Mouse (Mus musculus) NIH3T3 (cell line): ENCODE measurements around the gene Gm6685.
"Not testable (repeated sequence)": the region's sequence is repeated elsewhere in the genome, so short reads cannot be mapped to it uniquely, and the experiment has no call there.

Experiments used
- DNase-seq: peaks from one replicate; pipeline ENCODE4 v3.0.0-alpha.2; 2012; ENCODE audit warnings: low read depth

Gene Gm6685

DNA sequence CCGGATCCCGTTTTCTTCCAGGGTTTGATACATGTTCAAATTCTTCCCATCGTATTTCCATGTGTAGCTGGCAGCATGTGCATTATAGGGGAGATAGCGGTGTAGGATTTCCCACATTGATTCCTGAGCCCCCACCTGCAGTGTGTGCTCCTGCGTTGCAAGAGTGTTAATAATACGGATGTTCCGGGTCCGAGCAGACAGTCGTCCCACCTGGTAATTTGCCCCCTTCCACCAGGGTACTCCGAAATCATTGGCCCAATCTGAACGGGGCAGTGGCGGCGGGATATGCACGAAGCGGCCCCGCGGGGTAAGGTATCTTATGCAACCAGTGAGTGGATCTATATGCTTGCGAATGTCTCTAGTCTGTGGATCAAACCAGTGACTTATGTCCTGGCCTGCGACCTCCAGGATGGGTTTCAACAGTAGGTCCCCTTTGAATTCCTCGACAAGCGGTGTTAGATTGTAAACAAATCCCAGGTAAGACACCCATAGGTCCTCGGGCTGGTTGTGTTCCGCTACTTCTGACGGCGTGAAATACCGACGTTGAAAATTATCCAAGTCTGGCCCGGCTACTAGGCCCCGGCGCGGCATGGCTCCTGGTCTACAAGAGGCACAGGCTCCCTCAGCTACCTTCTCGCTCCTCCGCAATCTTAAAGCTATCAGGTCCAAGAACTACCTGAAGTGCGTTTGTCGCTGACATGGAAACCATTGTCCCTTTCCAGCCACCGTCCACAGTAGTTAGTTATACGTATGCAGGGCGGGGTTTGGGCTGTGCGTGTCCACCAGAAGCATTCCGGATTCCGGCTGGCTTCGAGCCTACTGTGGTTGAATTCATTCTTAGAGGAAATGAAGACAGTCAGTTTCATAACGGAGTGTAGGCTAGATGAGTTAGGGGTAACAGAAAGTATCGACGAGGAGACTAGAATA, at the start of gene Gm6685:
Gene Gm6685, minus strand, starts transcription at position 644 of the 927 bp plus-strand sequence.
- not testable (repeated sequence) for DNase-seq

- DNase-seq = no peak
Observed at GRCm38 (mm10) chr11:28375891-28376290, 36.2 kb upstream of the Gm6685 start.

GRCm38 (mm10) chr11:28374636-28375035, 35.0 kb upstream of the Gm6685 start:
- DNase-seq = no peak

- not testable (repeated sequence) for DNase-seq
Observed at GRCm38 (mm10) chr11:28371381-28371780, 31.7 kb upstream of the Gm6685 start.

DNA sequence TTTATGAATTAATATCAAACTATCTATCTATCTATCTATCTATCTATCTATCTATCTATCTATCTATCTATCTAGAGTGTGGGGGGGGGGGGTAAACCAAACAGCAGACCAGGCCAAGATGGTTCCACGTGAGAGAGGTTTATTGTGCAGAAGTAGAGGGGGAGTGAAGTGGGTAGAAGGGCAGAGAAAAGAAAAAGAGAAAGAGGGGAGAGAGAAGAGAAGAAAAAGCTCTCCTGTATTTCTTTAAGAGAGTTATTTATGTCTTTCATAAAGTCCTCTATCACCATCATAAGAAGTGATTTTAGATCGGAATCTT, 26.2 kb upstream of the Gm6685 start:
- DNase-seq = no peak

DNA sequence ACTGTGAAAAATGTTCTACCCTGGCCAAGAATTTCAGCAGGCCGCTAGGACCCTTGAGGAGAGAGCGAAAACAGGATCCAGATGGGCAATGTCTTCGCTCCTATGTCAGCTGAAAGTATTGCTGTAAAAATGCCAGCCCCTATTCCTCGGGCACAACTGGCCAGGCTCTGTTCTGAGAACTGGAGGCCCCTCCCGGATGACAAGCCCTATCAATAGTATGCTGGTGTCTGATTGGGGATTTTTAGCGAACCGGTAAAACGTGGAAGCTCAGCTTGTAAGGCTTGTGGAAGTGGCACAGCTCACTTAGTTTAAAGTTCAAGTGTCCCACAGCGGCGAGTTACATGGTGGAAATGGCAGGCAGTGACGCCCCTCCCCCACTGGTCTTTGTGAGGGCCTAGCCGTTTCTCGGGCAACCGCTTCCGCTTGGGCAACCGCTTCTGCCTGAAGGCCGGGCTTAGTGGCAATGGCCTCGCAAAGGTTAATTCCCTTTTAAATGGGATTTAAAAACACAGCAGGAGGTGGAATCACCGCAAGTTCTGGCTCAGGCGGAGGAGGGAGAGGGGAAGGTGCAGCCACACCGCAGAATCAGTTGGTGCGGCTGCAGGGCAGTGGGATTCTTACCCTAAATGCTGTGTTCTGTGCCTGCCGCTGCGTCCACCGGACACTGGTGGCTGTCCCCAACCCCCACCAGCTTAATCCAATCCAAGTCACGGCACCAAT, 25.7 kb upstream of the Gm6685 start:
- peak; percentile 2 for DNase-seq

GRCm38 (mm10) chr11:28343465-28343864, 3.8 kb upstream of the Gm6685 start:
- peak; percentile 11 for DNase-seq

GRCm38 (mm10) chr11:28341887-28342286, 2.2 kb upstream of the Gm6685 start:
- no peak for DNase-seq

DNA sequence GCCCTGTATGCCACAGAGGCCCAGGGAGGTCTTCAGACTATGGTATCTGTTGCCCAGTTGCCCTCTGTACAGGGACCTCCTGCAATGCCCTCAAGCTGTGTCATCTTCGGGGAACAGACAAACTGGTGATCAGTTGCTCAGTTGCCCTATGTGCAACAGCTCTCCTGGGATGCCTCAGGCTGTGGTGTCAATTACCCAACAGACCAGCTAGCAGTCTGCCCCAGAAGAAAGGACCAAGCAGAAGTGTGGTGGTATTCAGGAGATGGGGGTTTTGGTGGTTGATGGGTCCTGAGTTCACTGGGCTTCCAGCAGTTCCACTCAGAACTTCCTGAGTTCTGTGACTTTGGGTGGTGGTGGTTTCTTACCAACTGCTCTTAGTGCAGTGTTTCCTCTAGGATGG, 11.8 kb downstream of the Gm6685 start:
- DNase-seq = no peak

- no peak for DNase-seq
Observed at GRCm38 (mm10) chr11:28313396-28313795, 26.3 kb downstream of the Gm6685 start.

- DNase-seq = no peak
Observed at GRCm38 (mm10) chr11:28307723-28308122, 31.9 kb downstream of the Gm6685 start.

- DNase-seq = no peak
Observed at GRCm38 (mm10) chr11:28290440-28290839, 49.2 kb downstream of the Gm6685 start.
